Mouse (Mus musculus) ES-Bruce4 (cell line): ENCODE results near the gene CN725425.

Experiments
- CTCF ChIP-seq: IDR thresholded peaks from one replicate; pipeline ENCODE4 v1.8.1; 2011; ENCODE audit warnings: low read depth, low read length
- EP300 ChIP-seq: IDR thresholded peaks from 2 replicates; pipeline ENCODE4 v1.6.1; 2011; ENCODE audit warnings: low read depth, low read length; ENCODE audit not compliant: insufficient read depth
- POLR2A ChIP-seq: IDR thresholded peaks from one replicate; pipeline ENCODE4 v1.8.1; 2011; ENCODE audit warnings: low read length; ENCODE audit not compliant: insufficient read depth

DNA sequence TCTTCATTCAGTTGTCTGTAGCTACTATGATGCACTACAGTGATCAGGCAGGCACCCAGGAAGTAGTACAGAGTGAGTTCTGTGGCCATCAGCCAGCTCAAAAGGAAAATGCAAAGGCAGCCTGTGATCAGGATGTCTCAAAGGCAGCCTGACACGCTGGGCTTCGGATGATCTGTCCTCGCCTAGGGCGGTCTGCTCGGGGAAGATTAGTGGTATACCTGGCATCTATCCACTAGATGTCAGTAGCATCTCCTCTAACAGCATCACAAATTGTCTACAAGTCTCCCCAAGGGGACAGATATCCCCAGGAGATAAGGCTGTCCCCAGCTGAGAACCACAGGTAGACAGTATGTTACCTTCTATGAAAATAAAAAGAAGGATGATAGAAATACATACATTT, 34.3 kb upstream of the CN725425 start:
- TF ChIP-seq POLR2A (no peak), CTCF (peak; percentile 39), EP300 (no peak)
